Mouse (Mus musculus) hindbrain, embryonic 13.5 days (tissue): ENCODE results near the gene Rps6ka2. TPM values are rescaled to one million over a fixed set of nuclear protein-coding genes. Genes with fewer than 3 reads are reported as not detected.

Experiments
- ATAC-seq: fragments of 200-750 bp; cut with Nextera tagmentation; 2 replicates; pipeline ENCODE4 v1.8.0; 2017; ENCODE audit warnings: moderate TSS enrichment; ENCODE audit not compliant: low FRiP score
- H3K27ac ChIP-seq: fragments of 300-500 bp; sonication (generic); 2 replicates; pipeline ENCODE4 v1.5.1; 2015; ENCODE audit warnings: inconsistent platforms, mild to moderate bottlenecking, moderate library complexity
- H3K27me3 ChIP-seq: fragments of 300-500 bp; sonication (generic); 2 replicates; pipeline ENCODE4 v1.6.1; 2015; ENCODE audit warnings: mild to moderate bottlenecking, inconsistent platforms
- H3K36me3 ChIP-seq: fragments of 300-500 bp; sonication (generic); 2 replicates; pipeline ENCODE4 v1.6.1; 2015; ENCODE audit warnings: mild to moderate bottlenecking, inconsistent platforms
- H3K4me1 ChIP-seq: fragments of 300-500 bp; sonication (generic); replicated peaks from 2 replicates; pipeline ENCODE4 v1.6.1; 2015; ENCODE audit warnings: inconsistent platforms
- H3K4me2 ChIP-seq: fragments of 300-500 bp; sonication (generic); 2 replicates; pipeline ENCODE4 v1.6.1; 2015; ENCODE audit warnings: inconsistent platforms, mild to moderate bottlenecking, moderate library complexity
- H3K4me3 ChIP-seq: fragments of 300-500 bp; sonication (generic); 2 replicates; pipeline ENCODE4 v1.5.1; 2015; ENCODE audit warnings: mild to moderate bottlenecking, inconsistent platforms
- H3K9ac ChIP-seq: fragments of 300-500 bp; sonication (generic); 2 replicates; pipeline ENCODE4 v1.6.1; 2015; ENCODE audit warnings: mild to moderate bottlenecking, inconsistent platforms
- H3K9me3 ChIP-seq: fragments of 300-500 bp; sonication (generic); 2 replicates; pipeline ENCODE4 v1.6.1; 2016; ENCODE audit warnings: inconsistent platforms
- WGBS: fragments of 180-500 bp; shearing (Covaris S2); methylation state at CpG from one replicate; pipeline ENCODE4 v1.1.7; 2015; 5-methylcytosine and 5-hydroxymethylcytosine counted together
- polyA plus RNA-seq: library from polyadenylated mRNA; unstranded; fragments of >200 nt; fragmentation: Nextera tagmentation; extraction: Ambion mirVana; gene quantifications from 2 replicates; pipeline ENCODE4 v1.2.1, GENCODE M21; 2015

The Rps6ka2 gene
- polyA plus RNA-seq, 1 experiment from 2014 or later = 21.2 TPM

DNA sequence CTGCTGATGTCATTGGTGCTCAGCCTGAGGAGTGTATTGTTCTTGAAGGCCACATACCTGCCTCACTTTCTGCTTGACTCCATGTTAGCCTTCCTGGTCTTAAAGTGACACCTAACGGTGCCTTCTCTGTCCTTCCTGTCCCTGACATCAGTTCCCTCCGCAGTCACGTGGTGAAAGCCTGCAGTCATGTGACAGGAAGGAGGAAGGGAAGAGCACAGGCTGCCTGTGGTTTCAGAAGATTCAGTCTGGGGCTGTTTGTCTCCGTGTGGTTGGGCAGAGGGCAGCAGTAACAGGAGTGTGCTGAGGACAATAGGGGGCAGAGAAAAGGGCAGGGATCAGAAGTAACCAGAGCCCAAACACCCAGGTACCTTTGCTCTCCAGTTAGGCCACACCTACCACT, 68.9 kb downstream of the Rps6ka2 start:
- no peaks in the 10 kb centered on the region for H3K4me1 ChIP-seq
- no peak overlapping the region for H3K9ac ChIP-seq
- peaks cover 23% of the 10 kb centered on the region; the same call in 1 of the 2 replicates for H3K36me3 ChIP-seq
- no peak overlapping the region for H3K4me2 ChIP-seq
- H3K9me3 ChIP-seq = no peaks in the 10 kb centered on the region
- H3K27ac ChIP-seq = no peak overlapping the region
- ATAC-seq = no peak
- no peaks in the 10 kb centered on the region for H3K27me3 ChIP-seq
- WGBS = 78% methylated on average over 4 of the region's 4 CpGs
- no peak overlapping the region for H3K4me3 ChIP-seq

- Histone ChIP-seq H3K9ac (no peak overlapping the region), H3K27me3 (no peaks in the 10 kb centered on the region), H3K4me3 (no peak overlapping the region), H3K4me1 (no peaks in the 10 kb centered on the region), H3K4me2 (no peak overlapping the region), H3K9me3 (no peaks in the 10 kb centered on the region), H3K27ac (no peak overlapping the region), H3K36me3 (peaks cover 23% of the 10 kb centered on the region; the same call in 1 of the 2 replicates)
- 83% methylated on average over 4 of the region's 4 CpGs for WGBS
- no peak for ATAC-seq
These were observed 70.6 kb downstream of the Rps6ka2 start for GRCm38 (mm10) chr17:7240526-7240925.

- WGBS = 92% methylated on average over 6 of the region's 6 CpGs
These were observed 75.2 kb downstream of the Rps6ka2 start for GRCm38 (mm10) chr17:7245078-7245477.

GRCm38 (mm10) chr17:7246893-7247556, 77.1 kb downstream of the Rps6ka2 start:
- WGBS = 46% methylated on average over 6 of the region's 6 CpGs
- Histone ChIP-seq H3K27ac (no peak overlapping the region), H3K4me1 (peaks cover 4% of the 10 kb centered on the region; the same call in 1 of the 2 replicates), H3K27me3 (no peaks in the 10 kb centered on the region), H3K4me2 (no peak overlapping the region), H3K4me3 (no peak overlapping the region), H3K9me3 (no peaks in the 10 kb centered on the region), H3K36me3 (peaks cover 10% of the 10 kb centered on the region), H3K9ac (no peak overlapping the region)
- no peak for ATAC-seq

More at GRCm38 (mm10) chr17:7245078-7245477, 75.2 kb downstream of the Rps6ka2 start:
- Histone ChIP-seq H3K9me3 (no peaks in the 10 kb centered on the region), H3K36me3 (0 out of 2 replicates have a peak, but pooled peaks cover 4% of the 10 kb centered on the region), H3K4me2 (no peak overlapping the region), H3K4me3 (no peak overlapping the region), H3K4me1 (peaks cover 4% of the 10 kb centered on the region; the same call in 1 of the 2 replicates), H3K27me3 (no peaks in the 10 kb centered on the region), H3K27ac (no peak overlapping the region), H3K9ac (no peak overlapping the region)
- ATAC-seq = no peak

- Histone ChIP-seq H3K4me1 (peaks cover 4% of the 10 kb centered on the region; the same call in 1 of the 2 replicates), H3K4me2 (no peak overlapping the region), H3K27ac (no peak overlapping the region), H3K9ac (no peak overlapping the region), H3K27me3 (no peaks in the 10 kb centered on the region), H3K4me3 (no peak overlapping the region), H3K36me3 (peaks cover 19% of the 10 kb centered on the region), H3K9me3 (no peaks in the 10 kb centered on the region)
- WGBS = 82% methylated on average over 4 of the region's 4 CpGs
- ATAC-seq = no peak
These were observed 80.5 kb downstream of the Rps6ka2 start for GRCm38 (mm10) chr17:7250373-7250772.

DNA sequence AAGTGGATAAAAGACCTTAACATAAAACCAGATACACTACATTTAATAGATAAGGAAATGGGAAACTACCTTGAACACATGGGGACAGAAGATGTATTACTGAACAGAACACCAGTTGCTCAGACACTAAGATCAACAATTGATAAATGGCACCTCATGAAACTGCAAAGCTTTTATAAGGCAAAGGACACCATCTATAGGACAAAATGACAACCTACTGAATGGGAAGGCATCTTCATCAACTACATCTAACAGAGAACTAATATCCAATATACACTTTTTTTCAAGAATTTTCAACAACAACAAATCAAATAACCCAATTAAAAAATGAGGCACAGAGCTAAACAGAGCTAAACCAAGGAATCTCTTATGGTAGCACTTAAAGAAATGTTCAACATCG, 87.3 kb downstream of the Rps6ka2 start:
- Histone ChIP-seq H3K27me3 (no peaks in the 10 kb centered on the region), H3K4me3 (no peak overlapping the region), H3K27ac (no peak overlapping the region), H3K36me3 (peaks cover 20% of the 10 kb centered on the region), H3K9ac (no peak overlapping the region), H3K4me1 (peaks cover 15% of the 10 kb centered on the region), H3K9me3 (no peaks in the 10 kb centered on the region), H3K4me2 (no peak overlapping the region)
- ATAC-seq = no peak
- 85% methylated on average over 1 of the region's 1 CpGs for WGBS

- Histone ChIP-seq H3K4me1 (peaks cover 23% of the 10 kb centered on the region), H3K27ac (no peak overlapping the region), H3K36me3 (peaks cover 18% of the 10 kb centered on the region), H3K4me3 (no peak overlapping the region), H3K4me2 (no peak overlapping the region), H3K9me3 (no peaks in the 10 kb centered on the region), H3K9ac (no peak overlapping the region), H3K27me3 (no peaks in the 10 kb centered on the region)
- WGBS = 81% methylated on average over 15 of the region's 15 CpGs
- no peak for ATAC-seq
These were observed 88.9 kb downstream of the Rps6ka2 start for GRCm38 (mm10) chr17:7258748-7259359.

DNA sequence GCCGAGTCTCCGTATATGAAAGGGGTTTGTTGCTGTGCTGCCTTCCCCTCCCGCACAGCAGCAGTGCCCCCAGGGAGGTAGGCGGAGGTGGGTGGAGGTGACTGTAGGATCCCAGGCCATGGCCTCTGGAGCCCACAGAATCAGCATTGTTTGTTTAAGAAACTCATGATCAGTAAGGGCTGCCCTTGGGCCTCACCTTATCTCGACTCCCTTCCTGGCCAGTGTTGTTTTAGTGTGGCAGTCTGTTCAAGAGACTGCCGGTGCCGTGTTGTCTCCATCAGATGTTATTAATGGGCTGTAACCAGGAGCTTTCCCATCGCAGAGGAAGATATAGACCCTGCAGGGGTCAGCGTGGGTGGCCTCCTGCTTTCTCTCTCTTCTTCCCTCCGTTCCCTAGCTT, 90.4 kb downstream of the Rps6ka2 start:
- Histone ChIP-seq H3K27me3 (no peaks in the 10 kb centered on the region), H3K4me3 (no peak overlapping the region), H3K4me2 (no peak overlapping the region), H3K36me3 (peaks cover 22% of the 10 kb centered on the region), H3K9me3 (no peaks in the 10 kb centered on the region), H3K9ac (no peak overlapping the region), H3K4me1 (peaks cover 34% of the 10 kb centered on the region), H3K27ac (no peak overlapping the region)
- WGBS = 52% methylated on average over 10 of the region's 10 CpGs
- no peak for ATAC-seq

DNA sequence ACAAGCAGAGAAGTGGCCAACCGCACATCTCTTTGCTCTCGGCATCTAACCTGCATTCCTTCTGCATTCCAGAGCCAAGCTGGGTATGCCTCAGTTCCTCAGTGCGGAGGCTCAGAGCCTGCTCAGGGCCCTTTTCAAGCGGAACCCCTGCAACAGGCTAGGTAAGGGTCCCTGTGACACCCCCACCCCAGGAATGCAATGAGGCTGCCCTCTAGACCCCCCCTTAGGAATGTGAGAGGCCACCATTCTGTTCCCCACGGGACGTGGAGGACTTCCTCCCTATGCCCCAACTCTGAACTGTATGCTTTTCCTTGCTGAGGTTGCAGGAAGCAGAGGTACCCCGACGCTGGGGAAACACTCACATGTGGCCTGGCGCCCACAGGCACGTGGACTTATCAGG, 92.1 kb downstream of the Rps6ka2 start:
- Histone ChIP-seq H3K9me3 (no peaks in the 10 kb centered on the region), H3K4me2 (no peak overlapping the region), H3K4me1 (peaks cover 46% of the 10 kb centered on the region), H3K9ac (no peak overlapping the region), H3K36me3 (peaks cover 18% of the 10 kb centered on the region), H3K4me3 (no peak overlapping the region), H3K27ac (0 out of 2 replicates have a peak overlapping the region, but pooled peaks have one; percentile 8), H3K27me3 (no peaks in the 10 kb centered on the region)
- 38% methylated on average over 10 of the region's 10 CpGs for WGBS
- ATAC-seq = no peak

DNA sequence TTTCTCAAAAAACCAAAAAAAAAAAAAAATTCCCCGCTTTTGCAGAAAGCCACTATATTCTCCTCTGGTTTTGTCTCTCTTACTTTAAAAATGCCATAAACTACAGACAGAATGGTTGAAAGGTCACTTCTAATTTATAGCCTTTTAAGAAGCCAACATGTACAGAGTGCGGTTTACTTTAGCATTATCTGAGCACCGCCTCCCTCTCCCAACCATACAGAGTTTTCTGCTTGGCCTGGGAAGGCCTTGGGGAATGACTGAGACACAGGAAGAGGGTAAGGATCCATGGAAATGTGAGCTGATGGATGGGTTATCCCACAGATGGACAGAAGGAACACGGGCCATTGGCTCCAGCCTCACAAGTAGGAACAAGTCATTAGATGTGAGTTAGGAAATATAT, 92.7 kb downstream of the Rps6ka2 start:
- Histone ChIP-seq H3K27ac (no peak overlapping the region), H3K36me3 (peaks cover 18% of the 10 kb centered on the region), H3K4me2 (no peak overlapping the region), H3K9me3 (no peaks in the 10 kb centered on the region), H3K4me1 (peaks cover 50% of the 10 kb centered on the region), H3K4me3 (no peak overlapping the region), H3K27me3 (no peaks in the 10 kb centered on the region), H3K9ac (no peak overlapping the region)
- no peak for ATAC-seq
- 83% methylated on average over 4 of the region's 4 CpGs for WGBS

DNA sequence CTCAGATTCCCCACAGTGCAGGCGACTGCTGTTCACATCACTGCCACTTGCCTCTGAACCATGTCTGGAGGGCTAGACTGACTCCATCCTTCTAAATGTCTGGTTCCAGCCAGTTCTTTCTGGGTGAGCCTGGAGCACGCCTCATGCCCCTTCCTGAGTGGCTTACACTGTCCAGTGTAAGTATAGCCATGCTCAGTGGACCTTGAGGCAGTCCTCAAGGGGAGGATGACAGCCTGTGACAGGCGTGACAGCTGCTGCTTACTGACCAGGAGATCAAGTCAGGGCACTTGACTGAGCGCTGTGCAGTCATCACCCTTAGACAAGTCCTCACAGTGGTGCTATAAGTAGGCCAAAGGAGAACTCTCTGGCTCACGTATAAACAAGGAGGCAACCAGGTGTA, 94.7 kb downstream of the Rps6ka2 start:
- Histone ChIP-seq H3K4me3 (no peak overlapping the region), H3K36me3 (peaks cover 12% of the 10 kb centered on the region), H3K4me2 (no peak overlapping the region), H3K27me3 (no peaks in the 10 kb centered on the region), H3K9me3 (no peaks in the 10 kb centered on the region), H3K27ac (no peak overlapping the region), H3K9ac (no peak overlapping the region), H3K4me1 (peaks cover 63% of the 10 kb centered on the region)
- no peak for ATAC-seq
- WGBS = 79% methylated on average over 5 of the region's 5 CpGs

DNA sequence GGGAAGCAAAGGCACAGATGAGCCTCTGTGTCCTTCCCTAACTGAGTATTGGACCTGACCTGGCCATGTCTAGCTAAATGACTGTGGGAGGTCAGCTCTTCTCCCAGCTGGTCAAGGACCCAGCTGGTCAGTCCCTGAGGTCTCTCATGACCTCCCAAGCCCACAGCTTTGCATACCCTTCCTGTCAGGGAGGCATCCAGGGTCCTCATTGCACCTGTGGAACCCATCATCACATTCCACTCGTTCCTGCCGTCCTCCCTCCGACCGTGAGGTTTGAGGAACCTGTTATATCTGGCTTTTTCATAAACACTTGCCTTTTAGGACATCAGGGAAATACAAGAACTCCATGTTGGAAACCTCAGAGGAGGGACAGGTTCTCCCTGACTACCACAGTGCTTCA, 95.4 kb downstream of the Rps6ka2 start:
- ATAC-seq = no peak
- peaks cover 12% of the 10 kb centered on the region for H3K36me3 ChIP-seq
- H3K9me3 ChIP-seq = no peaks in the 10 kb centered on the region
- no peaks in the 10 kb centered on the region for H3K27me3 ChIP-seq
- H3K9ac ChIP-seq = no peak overlapping the region
- no peak overlapping the region for H3K4me3 ChIP-seq
- H3K4me2 ChIP-seq = no peak overlapping the region
- H3K27ac ChIP-seq = no peak overlapping the region
- H3K4me1 ChIP-seq = peaks cover 64% of the 10 kb centered on the region
- WGBS = 82% methylated on average over 4 of the region's 4 CpGs
